Mouse (Mus musculus) right cerebral cortex, postnatal 10 days (tissue): Measurements from ENCODE around the gene Mtmr11.

Source experiments
- DNase-seq, 2 experiments: peaks; one replicate each; pipeline ENCODE4 v3.0.0; 2021; ENCODE audit warnings: low spot score in 2 of 2

The Mtmr11 gene

GRCm38 (mm10) chr3:96161869-96162840 is at the start of gene Mtmr11:
Gene Mtmr11, plus strand, starts transcription at chr3:96162004.
- DNase-seq = no peak

GRCm38 (mm10) chr3:96113251-96113650 is 48.6 kb upstream of the Mtmr11 start:
- peak in 1 of 2 experiments; percentile 36 for DNase-seq

GRCm38 (mm10) chr3:96118142-96118541 is 43.7 kb upstream of the Mtmr11 start:
- DNase-seq = no peak

GRCm38 (mm10) chr3:96118702-96119101 is 43.1 kb upstream of the Mtmr11 start:
- DNase-seq = no peak

- DNase-seq = no peak
Observed at GRCm38 (mm10) chr3:96124235-96124634, 37.6 kb upstream of the Mtmr11 start.

GRCm38 (mm10) chr3:96128128-96128527 is 33.7 kb upstream of the Mtmr11 start:
- DNase-seq = no peak

- DNase-seq = no peak
Observed at GRCm38 (mm10) chr3:96132478-96132877, 29.3 kb upstream of the Mtmr11 start.

GRCm38 (mm10) chr3:96133327-96133905 is 28.4 kb upstream of the Mtmr11 start:
- no peak for DNase-seq

GRCm38 (mm10) chr3:96135011-96135410 is 26.8 kb upstream of the Mtmr11 start:
- no peak for DNase-seq

GRCm38 (mm10) chr3:96147950-96148349 is 13.9 kb upstream of the Mtmr11 start:
- DNase-seq = peak; percentile 66 to 75

GRCm38 (mm10) chr3:96151836-96152235 is 10.0 kb upstream of the Mtmr11 start:
- DNase-seq = no peak

GRCm38 (mm10) chr3:96152611-96153010 is 9.2 kb upstream of the Mtmr11 start:
- DNase-seq = no peak

GRCm38 (mm10) chr3:96155501-96155900 is 6.3 kb upstream of the Mtmr11 start:
- DNase-seq = no peak

- DNase-seq = no peak
Observed at GRCm38 (mm10) chr3:96159820-96160219, 2.0 kb upstream of the Mtmr11 start.

GRCm38 (mm10) chr3:96160222-96160802 is 1.5 kb upstream of the Mtmr11 start:
- no peak for DNase-seq

GRCm38 (mm10) chr3:96160803-96161516 is 844 bp upstream of the Mtmr11 start:
- DNase-seq = no peak

- DNase-seq = no peak
Observed at GRCm38 (mm10) chr3:96163040-96163439, 1.2 kb downstream of the Mtmr11 start.

GRCm38 (mm10) chr3:96168466-96169158 is 6.8 kb downstream of the Mtmr11 start:
- DNase-seq = peak in 1 of 2 experiments; percentile 44

- DNase-seq = no peak
Observed at GRCm38 (mm10) chr3:96170276-96170675, 8.5 kb downstream of the Mtmr11 start.

GRCm38 (mm10) chr3:96170976-96171545 is 9.3 kb downstream of the Mtmr11 start:
- no peak for DNase-seq
